In the genomic region with DNA sequence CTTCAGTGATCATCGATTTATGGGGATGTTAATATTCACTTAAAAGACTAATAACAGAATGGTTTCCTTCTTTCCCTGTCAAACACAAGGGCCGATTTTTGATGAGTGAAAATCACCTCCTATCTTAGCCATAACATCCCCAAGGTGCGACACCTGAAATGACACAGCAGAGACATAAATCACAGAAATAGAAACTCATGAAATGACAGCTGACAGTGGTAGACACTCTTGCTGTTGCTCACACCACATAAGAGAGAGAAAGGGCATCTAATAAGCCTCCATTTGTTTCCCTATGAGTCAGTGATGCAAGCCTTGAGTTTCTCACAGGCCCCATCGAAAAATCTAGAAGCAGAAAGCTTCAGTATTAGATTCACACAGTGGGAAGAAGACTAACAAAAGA, we compare ENCODE assay signal across 9 mouse cellular contexts.
"Had no signal": no experiment of that assay in that cellular context is flagged by ENCODE, and none has a peak within 500 bp of the region (broad histone marks: within the 10 kb centered on the region; RNA-seq: fewer than 3 reads in every experiment).

No protein-coding gene starts in this region.

- DNase-seq: kidney, postnatal 25 days; liver, embryonic 13.5 days had no signal

- H3K27me3 ChIP-seq: limb, embryonic 15.5 days; liver, embryonic 13.5 days; lung, embryonic 15.5 days; midbrain, embryonic 13.5 days; neural tube, embryonic 15.5 days had no signal

- H3K4me2 ChIP-seq: limb, embryonic 15.5 days; liver, embryonic 13.5 days; lung, embryonic 15.5 days; midbrain, embryonic 13.5 days; neural tube, embryonic 15.5 days had no signal

- H3K36me3 ChIP-seq: limb, embryonic 15.5 days; liver, embryonic 13.5 days; lung, embryonic 15.5 days; midbrain, embryonic 13.5 days; neural tube, embryonic 15.5 days had no signal

- H3K4me1 ChIP-seq: lung, embryonic 15.5 days; midbrain, embryonic 13.5 days; neural tube, embryonic 15.5 days had no signal

- H3K9me3 ChIP-seq: limb, embryonic 15.5 days; liver, embryonic 13.5 days; lung, embryonic 15.5 days; midbrain, embryonic 13.5 days; neural tube, embryonic 15.5 days had no signal

- H3K9ac ChIP-seq: limb, embryonic 15.5 days; liver, embryonic 13.5 days; liver, postnatal 0 days; lung, embryonic 15.5 days; midbrain, embryonic 13.5 days; neural tube, embryonic 15.5 days had no signal

- H3K27ac ChIP-seq: limb, embryonic 15.5 days; liver, embryonic 13.5 days; lung, embryonic 15.5 days; midbrain, embryonic 13.5 days; neural tube, embryonic 15.5 days; stomach, postnatal 0 days had no signal

- H3K4me3 ChIP-seq: limb, embryonic 15.5 days; liver, embryonic 13.5 days; lung, embryonic 15.5 days; midbrain, embryonic 13.5 days; myocyte; neural tube, embryonic 15.5 days had no signal

- ATAC-seq: midbrain, embryonic 13.5 days had no signal
